Mouse (Mus musculus) forebrain, embryonic 14.5 days (tissue): ENCODE measurements around the gene Ccdc38. TPM values are rescaled to one million over a fixed set of nuclear protein-coding genes. Genes with fewer than 3 reads are reported as not detected.

ENCODE experiments used
- ATAC-seq: fragments of 200-750 bp; cut with Nextera tagmentation; 2 replicates; pipeline ENCODE4 v1.8.0; 2017; ENCODE audit warnings: mild to moderate bottlenecking, moderate library complexity
- DNase-seq: peaks from one replicate; pipeline ENCODE4 v3.0.0-alpha.2; 2015; ENCODE audit warnings: low spot score
- H3K27ac ChIP-seq: fragments of 300-500 bp; sonication (generic); 2 replicates; pipeline ENCODE4 v1.5.1; 2014; ENCODE audit warnings: low read depth, mild to moderate bottlenecking, control low read depth, low read length, moderate library complexity
- H3K27me3 ChIP-seq: fragments of 300-500 bp; sonication (generic); replicated peaks from 2 replicates; pipeline ENCODE4 v1.6.1; 2014; ENCODE audit warnings: low read length, control low read depth, mixed read lengths; ENCODE audit not compliant: control insufficient read depth, insufficient read depth
- H3K36me3 ChIP-seq: fragments of 300-500 bp; sonication (generic); 2 replicates; pipeline ENCODE4 v1.6.1; 2014; ENCODE audit warnings: low read length, control low read depth; ENCODE audit not compliant: control insufficient read depth, insufficient read depth
- H3K4me1 ChIP-seq: fragments of 300-500 bp; sonication (generic); 2 replicates; pipeline ENCODE4 v1.6.1; 2014; ENCODE audit warnings: antibody characterized with exemption, low read length, control low read depth; ENCODE audit not compliant: control insufficient read depth, insufficient read depth
- H3K4me2 ChIP-seq: fragments of 300-500 bp; sonication (generic); 2 replicates; pipeline ENCODE4 v1.6.1; 2014; ENCODE audit warnings: mild to moderate bottlenecking, control low read depth, low read length
- H3K4me3 ChIP-seq: fragments of 300-500 bp; sonication (generic); 2 replicates; pipeline ENCODE4 v1.5.1; 2014; ENCODE audit warnings: low read depth, low read length, control low read depth
- H3K9ac ChIP-seq: fragments of 300-500 bp; sonication (generic); 2 replicates; pipeline ENCODE4 v1.6.1; 2014; ENCODE audit warnings: mild to moderate bottlenecking, low read length, control low read depth, moderate library complexity
- H3K9me3 ChIP-seq: fragments of 300-500 bp; sonication (generic); replicated peaks from 2 replicates; pipeline ENCODE4 v1.6.1; 2016; ENCODE audit warnings: low read length, control low read depth, mixed read lengths; ENCODE audit not compliant: control insufficient read depth
- WGBS: fragments of 180-500 bp; shearing (Covaris S2); extraction: QIAGEN DNeasy Blood & Tissue Kit; methylation state at CpG from one replicate; pipeline ENCODE4 v1.1.7; 2014; 5-methylcytosine and 5-hydroxymethylcytosine counted together
- polyA plus RNA-seq: library from polyadenylated mRNA; unstranded; fragments of >200 nt; fragmentation: Nextera tagmentation; extraction: Ambion mirVana; gene quantifications from 2 replicates; pipeline ENCODE4 v1.2.1, GENCODE M21; 2014

The Ccdc38 gene
- polyA plus RNA-seq, 1 experiment from 2014 or later: 0.32 TPM

DNA sequence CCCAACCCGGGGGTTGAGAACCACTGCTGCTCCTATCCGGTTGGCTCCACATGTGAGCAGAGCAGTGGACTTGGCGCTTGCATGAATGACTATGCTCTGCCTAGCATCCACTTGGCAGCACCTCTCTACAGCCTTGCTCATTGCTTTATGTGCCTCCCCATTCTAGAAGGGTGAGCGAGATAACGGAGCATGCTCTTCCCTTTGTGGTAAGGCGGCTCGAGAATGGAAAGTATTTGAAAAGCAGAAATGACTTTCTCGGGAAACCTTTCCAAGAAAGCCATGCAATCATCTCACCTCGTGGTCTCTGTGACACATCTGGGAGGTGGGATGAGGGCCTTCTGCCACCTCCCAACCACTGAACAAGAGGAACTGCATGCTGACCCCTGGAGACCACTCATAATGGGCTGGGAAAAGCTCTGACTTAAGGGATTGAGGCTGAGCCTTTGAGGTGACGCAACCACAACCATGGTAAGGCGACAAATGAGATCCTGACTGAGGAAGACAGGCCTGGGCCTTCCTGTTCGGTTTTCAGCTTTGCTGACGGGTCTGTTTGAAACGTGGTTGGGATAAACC lies 24.2 kb downstream of the Ccdc38 start:
- H3K36me3 ChIP-seq: no peaks in the 10 kb centered on the region
- H3K9ac ChIP-seq: no peak overlapping the region
- ATAC-seq (no peak), DNase-seq (no peak)
- H3K27ac ChIP-seq: no peak overlapping the region
- no peak overlapping the region for H3K4me3 ChIP-seq
- H3K4me1 ChIP-seq: no peaks in the 10 kb centered on the region
- no peak overlapping the region for H3K4me2 ChIP-seq
- no peaks in the 10 kb centered on the region for H3K9me3 ChIP-seq
- WGBS: 92% methylated on average over 14 of the region's 14 CpGs
- H3K27me3 ChIP-seq: no peaks in the 10 kb centered on the region

DNA sequence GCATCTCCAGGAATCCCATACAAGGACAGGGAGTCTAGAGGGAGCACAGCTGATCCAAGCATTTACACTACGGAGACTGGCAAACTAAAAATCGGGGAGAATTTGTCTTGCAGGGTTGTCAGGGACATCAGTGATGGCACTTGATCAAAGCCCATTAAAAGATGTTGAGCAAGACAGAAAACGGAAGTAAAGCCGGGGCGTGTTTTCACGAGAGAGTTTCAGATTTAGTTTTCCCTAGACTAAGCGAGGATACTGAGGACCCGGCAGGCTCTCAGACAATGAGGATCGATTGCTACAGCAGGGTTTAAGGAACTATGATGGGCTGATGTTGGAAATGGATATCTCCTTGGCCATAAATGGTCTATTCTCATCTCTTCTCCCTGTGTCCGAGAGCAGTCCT lies 26.6 kb downstream of the Ccdc38 start:
- Histone ChIP-seq H3K9ac (no peak overlapping the region), H3K27ac (no peak overlapping the region), H3K4me1 (no peaks in the 10 kb centered on the region), H3K36me3 (no peaks in the 10 kb centered on the region), H3K9me3 (no peaks in the 10 kb centered on the region), H3K4me3 (no peak overlapping the region), H3K27me3 (no peaks in the 10 kb centered on the region), H3K4me2 (no peak overlapping the region)
- DNase-seq (no peak), ATAC-seq (no peak)
- 90% methylated on average over 10 of the region's 10 CpGs for WGBS

DNA sequence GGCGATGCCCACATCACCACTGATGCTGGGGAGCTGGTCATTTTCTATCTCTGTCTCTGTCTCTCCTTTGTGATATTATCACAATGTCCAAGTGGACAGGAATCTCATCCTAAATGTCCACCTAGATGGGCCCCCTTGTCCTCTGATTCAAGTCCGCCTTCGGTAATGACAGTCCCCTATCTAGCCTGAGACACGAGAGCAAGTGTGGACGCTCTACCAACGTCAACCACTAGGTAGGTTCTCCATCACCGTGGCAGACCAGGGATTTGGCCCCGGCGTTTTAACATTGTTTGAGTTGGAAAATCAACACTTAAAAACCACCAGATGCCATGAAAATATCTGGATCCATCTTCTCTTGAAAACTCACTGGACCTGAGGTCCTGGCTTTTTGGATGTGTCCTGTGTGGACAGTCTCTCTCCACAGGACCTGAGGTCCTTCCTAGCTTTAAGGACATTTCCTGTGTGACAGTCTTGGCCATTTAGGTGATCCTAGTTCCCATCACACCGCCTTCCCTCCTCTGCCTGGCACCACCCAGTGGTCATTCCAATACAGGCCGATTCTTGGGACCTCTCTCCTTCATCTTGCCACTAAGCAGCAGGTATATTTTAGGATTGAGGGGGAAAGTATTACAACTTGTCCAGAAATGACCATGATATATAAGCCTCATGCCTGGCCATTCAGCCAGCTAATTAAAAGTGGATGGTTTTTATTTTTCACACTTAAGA lies 27.6 kb downstream of the Ccdc38 start:
- ATAC-seq (no peak), DNase-seq (no peak)
- WGBS: 86% methylated on average over 11 of the region's 11 CpGs
- no peaks in the 10 kb centered on the region for H3K9me3 ChIP-seq
- no peak overlapping the region for H3K4me2 ChIP-seq
- H3K27me3 ChIP-seq: no peaks in the 10 kb centered on the region
- H3K9ac ChIP-seq: no peak overlapping the region
- no peaks in the 10 kb centered on the region for H3K36me3 ChIP-seq
- no peak overlapping the region for H3K4me3 ChIP-seq
- H3K4me1 ChIP-seq: no peaks in the 10 kb centered on the region
- H3K27ac ChIP-seq: no peak overlapping the region

DNA sequence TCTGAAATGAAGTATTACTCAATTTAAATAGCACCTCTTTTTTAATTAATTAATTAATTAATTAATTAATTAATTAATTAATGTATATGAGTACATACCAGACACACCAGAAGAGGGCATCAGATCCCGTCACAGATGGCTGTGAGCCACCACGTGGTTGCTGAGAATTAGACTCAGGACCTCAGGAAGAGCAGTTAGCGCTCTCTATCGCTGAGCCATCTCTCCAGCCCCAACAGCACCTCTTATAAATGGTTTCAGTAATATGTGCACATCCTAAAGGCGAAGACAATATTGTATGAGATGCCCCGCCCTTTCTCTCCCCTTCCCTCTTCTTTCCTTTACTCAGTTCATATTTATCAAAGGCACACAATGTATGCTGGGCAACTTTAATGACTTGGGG lies 28.2 kb downstream of the Ccdc38 start:
- Histone ChIP-seq H3K36me3 (no peaks in the 10 kb centered on the region), H3K4me3 (no peak overlapping the region), H3K4me1 (no peaks in the 10 kb centered on the region), H3K9ac (no peak overlapping the region), H3K27ac (no peak overlapping the region), H3K4me2 (no peak overlapping the region), H3K9me3 (no peaks in the 10 kb centered on the region), H3K27me3 (no peaks in the 10 kb centered on the region)
- 86% methylated on average over 6 of the region's 6 CpGs for WGBS
- DNase-seq (no peak), ATAC-seq (no peak)

DNA sequence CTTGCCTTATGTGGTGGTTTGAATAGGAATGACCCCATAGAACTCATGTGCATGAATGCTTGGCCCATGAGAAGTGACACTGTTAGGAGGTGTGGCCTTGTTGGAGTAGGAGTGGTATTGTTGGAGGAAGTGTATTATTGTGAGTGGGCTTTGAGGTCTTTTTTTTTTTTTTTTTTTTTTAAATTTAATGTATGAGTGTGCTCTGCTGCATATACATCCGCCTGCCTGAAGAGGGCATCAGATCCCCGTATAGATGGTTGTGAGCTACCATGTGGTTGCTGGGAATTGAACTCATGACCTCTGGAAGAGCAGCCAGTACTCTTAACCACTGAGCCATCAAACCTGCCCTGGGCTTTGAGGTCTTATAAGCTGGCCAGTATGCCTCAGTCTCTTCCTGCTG lies 31.8 kb downstream of the Ccdc38 start:
- Histone ChIP-seq H3K4me2 (no peak overlapping the region), H3K9ac (no peak overlapping the region), H3K36me3 (no peaks in the 10 kb centered on the region), H3K9me3 (no peaks in the 10 kb centered on the region), H3K4me1 (no peaks in the 10 kb centered on the region), H3K27me3 (no peaks in the 10 kb centered on the region), H3K27ac (no peak overlapping the region), H3K4me3 (no peak overlapping the region)
- no peak for ATAC-seq
- WGBS: 45% methylated on average over 2 of the region's 2 CpGs
- DNase-seq: no peak

DNA sequence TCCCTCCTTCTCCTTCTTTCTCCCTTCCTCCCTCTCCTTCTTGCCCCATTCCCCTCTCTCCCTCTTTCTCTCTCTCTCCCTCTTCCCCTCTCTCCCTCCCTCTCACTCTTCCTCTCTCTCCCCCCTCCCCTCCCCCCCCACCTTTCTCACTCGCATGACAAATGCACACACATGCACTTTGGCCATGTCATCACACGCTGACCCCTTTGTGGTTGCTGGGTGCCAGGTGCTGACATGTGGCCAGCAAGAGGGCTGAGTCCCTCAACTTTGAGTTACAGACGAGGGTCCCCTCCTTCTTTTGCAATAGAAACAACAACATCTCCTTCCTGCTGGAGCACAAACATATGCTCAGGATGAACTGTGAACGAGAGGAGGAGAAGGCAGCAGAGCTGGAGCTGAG lies 34.5 kb downstream of the Ccdc38 start:
- H3K27ac ChIP-seq: no peak overlapping the region
- DNase-seq: no peak
- 66% methylated on average over 4 of the region's 4 CpGs for WGBS
- H3K4me1 ChIP-seq: no peaks in the 10 kb centered on the region
- no peak overlapping the region for H3K4me2 ChIP-seq
- no peaks in the 10 kb centered on the region for H3K36me3 ChIP-seq
- no peaks in the 10 kb centered on the region for H3K9me3 ChIP-seq
- ATAC-seq: no peak
- H3K27me3 ChIP-seq: no peaks in the 10 kb centered on the region
- no peak overlapping the region for H3K4me3 ChIP-seq
- H3K9ac ChIP-seq: no peak overlapping the region

DNA sequence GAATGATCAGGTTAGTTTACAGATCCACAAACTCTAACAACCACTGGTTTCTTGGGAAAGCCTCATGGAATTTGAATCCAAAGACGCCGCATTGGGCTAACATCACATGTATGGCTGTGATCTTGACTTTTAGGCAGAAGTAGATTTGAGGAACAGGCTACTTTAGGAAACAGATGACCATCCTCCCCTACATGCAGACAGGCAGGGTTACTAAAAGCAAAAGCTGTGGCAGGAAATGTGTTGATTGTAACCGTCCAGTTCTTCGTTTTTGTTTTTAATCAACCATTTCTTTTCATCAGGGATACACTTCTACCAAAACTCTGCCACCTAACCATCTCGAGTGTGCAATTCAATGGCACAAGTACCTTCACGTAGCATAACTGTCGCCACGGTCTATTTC lies 35.5 kb downstream of the Ccdc38 start:
- 92% methylated on average over 8 of the region's 8 CpGs for WGBS
- H3K27ac ChIP-seq: no peak overlapping the region
- no peak overlapping the region for H3K4me3 ChIP-seq
- H3K4me1 ChIP-seq: no peaks in the 10 kb centered on the region
- H3K9me3 ChIP-seq: no peaks in the 10 kb centered on the region
- no peak for ATAC-seq
- H3K4me2 ChIP-seq: no peak overlapping the region
- 0 out of 2 replicates have a peak, but pooled peaks cover 2% of the 10 kb centered on the region for H3K36me3 ChIP-seq
- no peaks in the 10 kb centered on the region for H3K27me3 ChIP-seq
- no peak for DNase-seq
- no peak overlapping the region for H3K9ac ChIP-seq

DNA sequence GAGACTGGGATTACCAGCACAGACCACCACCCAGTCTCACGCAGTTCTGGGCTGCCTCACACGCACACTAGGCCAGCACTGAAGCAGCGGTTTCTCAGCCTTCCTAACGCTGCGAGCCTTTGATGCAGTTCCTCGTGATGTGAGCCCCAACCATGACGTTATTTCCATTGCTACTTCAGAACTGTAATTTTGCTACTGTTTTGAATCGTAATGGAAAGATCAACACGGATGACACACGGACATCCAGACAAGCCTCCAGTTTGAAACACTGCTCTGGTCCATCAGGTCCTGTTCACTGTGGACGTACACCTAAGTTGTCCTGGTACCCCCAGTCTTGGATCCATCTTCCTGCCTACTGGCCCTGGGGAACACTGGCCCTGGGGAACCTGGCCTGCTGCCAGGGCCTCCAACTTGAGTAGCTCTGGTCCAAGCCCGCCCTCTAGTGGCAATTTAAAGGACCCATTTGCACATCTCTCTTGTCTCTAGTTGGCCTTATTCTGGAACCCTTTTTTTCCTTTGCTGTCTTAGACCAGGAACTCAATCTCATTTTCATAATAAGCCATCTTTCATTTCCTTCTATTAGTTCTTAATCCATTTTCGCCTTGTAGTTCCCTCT lies 36.9 kb downstream of the Ccdc38 start:
- Histone ChIP-seq H3K4me2 (no peak overlapping the region), H3K36me3 (peaks cover 12% of the 10 kb centered on the region), H3K27ac (no peak overlapping the region), H3K4me3 (no peak overlapping the region), H3K9ac (no peak overlapping the region), H3K9me3 (no peaks in the 10 kb centered on the region), H3K27me3 (no peaks in the 10 kb centered on the region), H3K4me1 (no peaks in the 10 kb centered on the region)
- no peak for ATAC-seq
- DNase-seq: peak; percentile 84
- 74% methylated on average over 13 of the region's 13 CpGs for WGBS

DNA sequence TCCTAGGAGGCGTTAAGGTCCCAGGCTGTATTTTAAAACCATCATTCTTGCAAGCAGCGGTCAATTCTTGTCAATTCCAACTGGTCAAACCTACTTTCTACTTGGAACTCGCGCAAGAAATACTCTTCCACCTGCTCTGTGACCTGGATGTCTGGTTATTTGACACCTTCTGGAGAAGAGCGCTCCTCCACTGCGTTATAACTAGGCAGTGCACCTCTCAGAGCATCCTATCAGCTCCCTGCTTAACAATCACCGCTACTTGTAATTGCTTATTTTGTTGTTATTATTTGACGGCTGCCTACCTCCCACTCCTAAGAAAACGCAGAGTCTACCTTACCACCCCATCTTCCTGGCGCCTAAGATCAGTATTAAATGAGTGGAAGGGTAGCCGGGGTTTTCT lies 48.4 kb downstream of the Ccdc38 start:
- peaks cover 30% of the 10 kb centered on the region for H3K36me3 ChIP-seq
- H3K9ac ChIP-seq: peak overlapping the region; percentile 90
- H3K27ac ChIP-seq: peak overlapping the region; percentile 72
- H3K4me2 ChIP-seq: peak overlapping the region; percentile 93
- ATAC-seq (peak; percentile 24; the same call in 1 of the 2 replicates), DNase-seq (peak; percentile 37)
- WGBS: 1% methylated on average over 11 of the region's 11 CpGs
- H3K4me3 ChIP-seq: peak overlapping the region; percentile 81
- H3K4me1 ChIP-seq: peaks cover 12% of the 10 kb centered on the region; the same call in 1 of the 2 replicates
- H3K27me3 ChIP-seq: no peaks in the 10 kb centered on the region
- no peaks in the 10 kb centered on the region for H3K9me3 ChIP-seq
